Mouse (Mus musculus) cerebellum, adult 9-10 months (tissue): ENCODE results near the gene Gm17093.
"Not testable (repeated sequence)": the region's sequence is repeated elsewhere in the genome, so short reads cannot be mapped to it uniquely, and the experiment has no call there.

Experiments
- DNase-seq: peaks from one replicate; pipeline ENCODE4 v3.0.0; 2022

The Gm17093 gene

GRCm38 (mm10) chr14:44517976-44518375 lies at the start of gene Gm17093:
Gm17093 (plus strand) TSS chr14:44518276.
- DNase-seq, result not testable (repeated sequence)

GRCm38 (mm10) chr14:44492163-44492562 lies 25.9 kb upstream of the Gm17093 start, which contains the start of gene BC061237:
BC061237 (plus strand) TSS chr14:44492463.
- DNase-seq, result not testable (repeated sequence)

GRCm38 (mm10) chr14:44547961-44548360 lies 29.9 kb downstream of the Gm17093 start:
- not testable (repeated sequence) for DNase-seq
